Mouse (Mus musculus) liver, adult (tissue): ENCODE measurements around the gene Daam1.

ENCODE experiments used
- GATA4 ChIP-seq: IDR thresholded peaks from 2 replicates; pipeline ENCODE4 v1.6.1; 2014; ENCODE audit warnings: mild to moderate bottlenecking, low read length; ENCODE audit not compliant: insufficient replicate concordance

Daam1 gene

GRCm38 (mm10) chr12:71924978-71925529, 94.2 kb downstream of the Daam1 start:
- peak; percentile 39; the same call in 1 of the 2 replicates for TF ChIP-seq GATA4

- TF ChIP-seq GATA4, result no peak
Observed at GRCm38 (mm10) chr12:71925990-71926700, 95.3 kb downstream of the Daam1 start.

GRCm38 (mm10) chr12:71928092-71928491, 97.2 kb downstream of the Daam1 start:
- TF ChIP-seq GATA4, result no peak

- TF ChIP-seq GATA4, result no peak
Observed at GRCm38 (mm10) chr12:71929876-71930275, 99.0 kb downstream of the Daam1 start.

GRCm38 (mm10) chr12:71932433-71933386, 101.8 kb downstream of the Daam1 start:
- TF ChIP-seq GATA4, result no peak

- no peak for TF ChIP-seq GATA4
Observed at GRCm38 (mm10) chr12:71933989-71934645, 103.2 kb downstream of the Daam1 start.

- TF ChIP-seq GATA4, result no peak
Observed at GRCm38 (mm10) chr12:71936636-71937035, 105.8 kb downstream of the Daam1 start.

- TF ChIP-seq GATA4, result no peak
Observed at GRCm38 (mm10) chr12:71938513-71938912, 107.6 kb downstream of the Daam1 start.

GRCm38 (mm10) chr12:71941290-71941689, 110.4 kb downstream of the Daam1 start:
- no peak for TF ChIP-seq GATA4

GRCm38 (mm10) chr12:71943112-71943511, 112.2 kb downstream of the Daam1 start:
- TF ChIP-seq GATA4, result no peak

- TF ChIP-seq GATA4, result no peak
Observed at GRCm38 (mm10) chr12:71943646-71944045, 112.8 kb downstream of the Daam1 start.

GRCm38 (mm10) chr12:71945844-71946243, 115.0 kb downstream of the Daam1 start:
- no peak for TF ChIP-seq GATA4

GRCm38 (mm10) chr12:71946448-71946847, 115.6 kb downstream of the Daam1 start:
- TF ChIP-seq GATA4, result no peak

GRCm38 (mm10) chr12:71948972-71949371, 118.1 kb downstream of the Daam1 start:
- no peak for TF ChIP-seq GATA4

GRCm38 (mm10) chr12:71949606-71950005, 118.7 kb downstream of the Daam1 start:
- TF ChIP-seq GATA4, result no peak

- no peak for TF ChIP-seq GATA4
Observed at GRCm38 (mm10) chr12:71950095-71950877, 119.4 kb downstream of the Daam1 start.
